Mouse (Mus musculus): Measurements from ENCODE around the gene Camta1.

DNA sequence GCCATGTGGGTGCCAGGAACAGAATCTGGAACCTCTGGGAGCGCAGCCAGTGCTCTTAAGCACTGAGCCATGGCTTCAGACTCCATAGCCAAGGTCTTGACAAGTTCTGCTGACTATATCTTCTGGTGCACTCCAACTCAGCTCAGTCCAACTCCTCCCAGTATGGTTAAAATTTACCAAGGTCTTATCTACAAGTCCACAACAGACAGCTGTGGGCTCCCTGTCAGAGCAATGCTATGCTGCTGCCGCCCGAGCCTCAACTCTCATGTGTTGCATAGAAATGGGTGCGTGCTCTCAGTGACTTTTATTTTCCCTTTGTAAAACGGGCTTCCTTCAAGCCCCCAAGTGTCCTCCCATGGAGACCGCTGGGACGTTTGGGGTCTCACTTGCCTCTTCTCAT is 446.7 kb downstream of the Camta1 start:
- TF ChIP-seq CTCF (IDR thresholded peaks at IDR 0.05; ENCODE audit: low read depth) = no peak
- TF ChIP-seq EP300 (optimal IDR thresholded peaks at IDR 0.05) = no peak

All from stomach, postnatal 0 days (tissue).